Mouse (Mus musculus): ENCODE measurements around the gene Tprgl. TPM values are rescaled to one million over a fixed set of nuclear protein-coding genes. Genes with fewer than 3 reads are reported as not detected.
A peak's percentile ranks its signal among the peaks of the same experiment; 100 is the strongest.

The Tprgl gene
- polyA plus RNA-seq, 1 experiment: 272 TPM

GRCm38 (mm10) chr4:154109850-154110243 lies 50.6 kb downstream of the Tprgl start:
- peaks cover 29% of the 10 kb centered on the region for H3K4me1 ChIP-seq (ENCODE audit: control insufficient read depth, insufficient read depth, low read length)
- TF ChIP-seq POLR2A (IDR thresholded peaks at IDR 0.05; ENCODE audit: borderline replicate concordance, insufficient read depth, low read length) (no peak), CTCF (IDR thresholded peaks at IDR 0.05; ENCODE audit: borderline replicate concordance, insufficient read depth, low read depth, low read length) (no peak)
- WGBS: 51% methylated on average over 11 of the region's 11 CpGs
- no peaks in the 10 kb centered on the region for H3K27me3 ChIP-seq (ENCODE audit: control insufficient read depth, insufficient read depth, low read length)
- no peak overlapping the region for H3K4me3 ChIP-seq (replicated peaks; ENCODE audit: insufficient read depth, low read depth, low read length)
- no peak for DNase-seq
- H3K27ac ChIP-seq (ENCODE audit: insufficient read depth, low read length): peak overlapping the region; percentile 36

DNA sequence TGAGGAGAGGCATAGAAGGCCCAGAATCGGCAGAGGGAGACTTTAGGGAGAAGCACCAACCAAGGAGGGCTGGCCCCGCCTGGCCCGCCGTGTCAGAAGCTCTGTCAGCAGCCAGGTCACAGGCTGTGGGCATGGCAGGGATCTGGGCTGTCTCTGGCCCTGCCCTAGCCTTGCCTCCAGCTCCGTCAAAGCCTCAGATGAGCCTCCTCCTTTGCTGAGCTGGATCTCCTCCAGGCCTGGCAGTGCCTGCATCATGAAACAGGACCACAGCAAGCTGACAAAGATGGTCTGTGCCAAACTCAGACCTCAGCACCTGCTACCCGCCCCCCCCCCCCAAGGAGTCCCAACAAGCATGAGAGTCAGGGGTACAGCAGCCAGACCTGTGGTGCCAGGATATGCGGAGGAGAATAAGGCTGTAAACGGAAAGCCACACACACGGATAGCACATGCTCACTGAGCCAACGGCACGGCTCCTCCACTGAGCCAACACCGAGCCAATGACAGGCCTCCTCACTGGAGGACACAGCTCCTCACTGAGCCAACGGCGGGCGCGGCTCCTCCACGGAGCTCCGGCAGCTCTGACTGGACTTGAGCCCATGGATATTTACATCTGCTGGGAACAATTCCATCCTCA lies 51.1 kb downstream of the Tprgl start:
- Histone ChIP-seq H3K27ac (ENCODE audit: insufficient read depth, low read length) (peak overlapping the region; percentile 36), H3K4me1 (ENCODE audit: control insufficient read depth, insufficient read depth, low read length) (peaks cover 29% of the 10 kb centered on the region), H3K27me3 (ENCODE audit: control insufficient read depth, insufficient read depth, low read length) (no peaks in the 10 kb centered on the region), H3K4me3 (replicated peaks; ENCODE audit: insufficient read depth, low read depth, low read length) (peak overlapping the region; percentile 11)
- TF ChIP-seq CTCF (IDR thresholded peaks at IDR 0.05; ENCODE audit: borderline replicate concordance, insufficient read depth, low read depth, low read length): no peak
- no peak for TF ChIP-seq POLR2A (IDR thresholded peaks at IDR 0.05; ENCODE audit: borderline replicate concordance, insufficient read depth, low read length)
- WGBS: 3% methylated on average over 18 of the region's 18 CpGs
- peak; percentile 78 to 82 for DNase-seq

Other genes with a start within 250 kb of the Tprgl start
- gene A430005L14Rik, start 203.4 kb downstream of the Tprgl start, polyA plus RNA-seq (2012; rRNA removed): 41.0 and 43.3 TPM in 2 replicates
- 21.6 and 27.3 TPM in 2 replicates for gene Dffb, start 185.5 kb downstream of the Tprgl start, polyA plus RNA-seq (2012; rRNA removed)
- 23.6 and 23.9 TPM in 2 replicates for gene Cep104, start 185.5 kb downstream of the Tprgl start, polyA plus RNA-seq (2012; rRNA removed)
- gene Lrrc47, start 148.9 kb downstream of the Tprgl start, polyA plus RNA-seq (2012; rRNA removed): 44.8 and 45.0 TPM in 2 replicates
- 35.5 and 39.6 TPM in 2 replicates for gene Smim1, start 134.4 kb downstream of the Tprgl start, polyA plus RNA-seq (2012; rRNA removed)
- not detected in 2 replicates for gene Ccdc27, start 118.0 kb downstream of the Tprgl start, polyA plus RNA-seq (2012; rRNA removed)
- gene Trp73, start 20.5 kb downstream of the Tprgl start, polyA plus RNA-seq (2012; rRNA removed): 1.7 and 2.6 TPM in 2 replicates
- 55.6 and 60.3 TPM in 2 replicates for gene Wrap73, start 18.3 kb downstream of the Tprgl start, polyA plus RNA-seq (2012; rRNA removed)
- gene Megf6, start 10.1 kb upstream of the Tprgl start, polyA plus RNA-seq (2012; rRNA removed): 2.6 and 2.9 TPM in 2 replicates
- gene Arhgef16, start 141.0 kb upstream of the Tprgl start, polyA plus RNA-seq (2012; rRNA removed): 0.90 and 1.0 TPM in 2 replicates
- gene B230104I21Rik, start 175.5 kb upstream of the Tprgl start, polyA plus RNA-seq (2012; rRNA removed): 0.13 TPM in 2 replicates